8 mouse cellular contexts compared by ENCODE assay signal in genomic region chr6:29435940-29436451, GRCm38 (mm10). TPM values are rescaled to one million over a fixed set of nuclear protein-coding genes. Genes with fewer than 3 reads are reported as not detected.
A peak's percentile ranks its signal among the peaks of the same experiment; 100 is the strongest.
DNase-seq lines count a peak whose midpoint lies in the region; ATAC-seq lines count a peak whose summit lies in the region.

No protein-coding gene starts in this region.

- ATAC-seq in embryonic facial prominence, embryonic 14.5 days (ENCODE audit: low read depth), result peak; percentile 70
- peak; percentile 5; the same call in 1 of the 2 replicates for ATAC-seq in heart, embryonic 14.5 days (ENCODE audit: insufficient number of reproducible peaks, insufficient read depth, low FRiP score, low read depth)
- no peak for ATAC-seq in erythroid progenitor cell, adult 5-6 weeks (replicated peaks; ENCODE audit: low FRiP score, poor library complexity, severe bottlenecking)

- DNase-seq in layer of hippocampus, adult 9-11 months, result peak; percentile 80
- no peak for DNase-seq in layer of hippocampus, postnatal 36 days
- peak; percentile 94 for DNase-seq in embryonic facial prominence, embryonic 14.5 days (ENCODE audit: low spot score)
- DNase-seq in mesoderm, embryonic 11.5 days (ENCODE audit: low read depth, low spot score), result peak; percentile 65
- DNase-seq in spleen, postnatal 14 days (ENCODE audit: low spot score in 2 of 2), result no peak
- no peak for DNase-seq in thymus, postnatal 14 days

- WGBS in embryonic facial prominence, embryonic 14.5 days, result 4% methylated on average over 5 of the region's 6 CpGs
- 0% methylated on average over 6 of the region's 6 CpGs for WGBS in heart, embryonic 14.5 days

- peaks cover 26% of the 10 kb centered on the region for H3K36me3 ChIP-seq in embryonic facial prominence, embryonic 14.5 days (ENCODE audit: control insufficient read depth, insufficient read depth, low read length)
- H3K36me3 ChIP-seq in heart, embryonic 14.5 days (ENCODE audit: control insufficient read depth, insufficient read depth, low read length), result peaks cover 44% of the 10 kb centered on the region

- H3K27ac ChIP-seq in embryonic facial prominence, embryonic 14.5 days (replicated peaks; ENCODE audit: low read depth, low read length), result peak overlapping the region; percentile 91
- H3K27ac ChIP-seq in heart, embryonic 14.5 days (replicated peaks in 1 of 2; ENCODE audit: control insufficient read depth in 1 of 2, insufficient read depth in 1 of 2, low read depth in 2 of 2, low read length in 2 of 2), result peak overlapping the region; percentile 93 to 99

- H3K4me3 ChIP-seq in embryonic facial prominence, embryonic 14.5 days (ENCODE audit: low read depth, low read length), result peak overlapping the region; percentile 71
- H3K4me3 ChIP-seq in heart, embryonic 14.5 days (ENCODE audit: control insufficient read depth in 1 of 2, insufficient read depth in 1 of 2, low read depth in 1 of 2, low read length in 2 of 2), result peak overlapping the region; percentile 71 to 75

- peak overlapping the region; percentile 84 for H3K4me2 ChIP-seq in embryonic facial prominence, embryonic 14.5 days (ENCODE audit: low read depth, low read length)
- H3K4me2 ChIP-seq in heart, embryonic 14.5 days (ENCODE audit: low read length), result peak overlapping the region; percentile 81

- peaks cover 34% of the 10 kb centered on the region for H3K4me1 ChIP-seq in embryonic facial prominence, embryonic 14.5 days (ENCODE audit: control insufficient read depth, insufficient read depth, low read length)
- H3K4me1 ChIP-seq in heart, embryonic 14.5 days (ENCODE audit: control insufficient read depth in 2 of 2, insufficient read depth in 2 of 2, low read length in 2 of 2), result peaks cover 27 to 37% of the 10 kb centered on the region in 2 experiments

- H3K9ac ChIP-seq in embryonic facial prominence, embryonic 14.5 days (ENCODE audit: low read depth, low read length), result peak overlapping the region; percentile 83
- H3K9ac ChIP-seq in heart, embryonic 14.5 days (ENCODE audit: low read length), result peak overlapping the region; percentile 97

- H3K9me3 ChIP-seq in embryonic facial prominence, embryonic 14.5 days (ENCODE audit: control insufficient read depth, low read length), result no peaks in the 10 kb centered on the region
- H3K9me3 ChIP-seq in heart, embryonic 14.5 days (ENCODE audit: control insufficient read depth, low read length), result no peaks in the 10 kb centered on the region

- peaks cover 14% of the 10 kb centered on the region for H3K27me3 ChIP-seq in embryonic facial prominence, embryonic 14.5 days (replicated peaks; ENCODE audit: control insufficient read depth, insufficient read depth, low read length)
- no peaks in the 10 kb centered on the region for H3K27me3 ChIP-seq in heart, embryonic 14.5 days (ENCODE audit: control insufficient read depth, insufficient read depth, low read length)

RNA-seq across cellular contexts. Expression of gene Flnc, which starts 2.9 kb away (rescaled TPM):
- 1 to 10 TPM; 1.1 to 1.2 TPM for total RNA-seq in layer of hippocampus, postnatal 36 days (2021)
- 39.2 and 39.7 TPM in 2 replicates for polyA plus RNA-seq in embryonic facial prominence, embryonic 14.5 days (2014; fragmentation: Nextera tagmentation; extraction: Ambion mirVana)
- polyA plus RNA-seq in heart, embryonic 14.5 days (2014; fragmentation: Nextera tagmentation; extraction: Ambion mirVana), result 36.8 and 47.7 TPM in 2 replicates
- total RNA-seq in erythroid progenitor cell, adult 5-6 weeks (2015; ENCODE audit: low replicate concordance), result not detected in 2 replicates
- not detected in 2 replicates for total RNA-seq in erythroid progenitor cell, adult 5-6 weeks (2017; ENCODE audit: low replicate concordance)

RNA-seq across cellular contexts. Expression of gene Atp6v1f, which starts 31.5 kb away (rescaled TPM):
- total RNA-seq in layer of hippocampus, postnatal 36 days (2021), result 100 to 1,000 TPM; 242 to 264 TPM
- 213 and 215 TPM in 2 replicates for polyA plus RNA-seq in embryonic facial prominence, embryonic 14.5 days (2014; fragmentation: Nextera tagmentation; extraction: Ambion mirVana)
- 208 and 250 TPM in 2 replicates for polyA plus RNA-seq in heart, embryonic 14.5 days (2014; fragmentation: Nextera tagmentation; extraction: Ambion mirVana)
- 66.7 and 71.7 TPM in 2 replicates for total RNA-seq in erythroid progenitor cell, adult 5-6 weeks (2015; ENCODE audit: low replicate concordance)
- 24.1 and 45.5 TPM in 2 replicates for total RNA-seq in erythroid progenitor cell, adult 5-6 weeks (2017; ENCODE audit: low replicate concordance)

RNA-seq across cellular contexts. Expression of gene Atp6v1fnb, which starts 35.2 kb away (rescaled TPM):
- 1 to 10 TPM; 1.2 to 2.0 TPM for total RNA-seq in layer of hippocampus, postnatal 36 days (2021)
- polyA plus RNA-seq in embryonic facial prominence, embryonic 14.5 days (2014; fragmentation: Nextera tagmentation; extraction: Ambion mirVana), result not detected in 2 replicates
- not detected in 2 replicates for polyA plus RNA-seq in heart, embryonic 14.5 days (2014; fragmentation: Nextera tagmentation; extraction: Ambion mirVana)
- total RNA-seq in erythroid progenitor cell, adult 5-6 weeks (2015; ENCODE audit: low replicate concordance), result not detected in 2 replicates
- total RNA-seq in erythroid progenitor cell, adult 5-6 weeks (2017; ENCODE audit: low replicate concordance), result 0.64 TPM in 1 of 2 replicates, not detected in the other

RNA-seq across cellular contexts. Expression of gene Ccdc136, which starts 39.9 kb away (rescaled TPM):
- total RNA-seq in layer of hippocampus, postnatal 36 days (2021), result 10 to 100 TPM; 62.7 to 64.8 TPM
- 19.5 and 21.3 TPM in 2 replicates for polyA plus RNA-seq in embryonic facial prominence, embryonic 14.5 days (2014; fragmentation: Nextera tagmentation; extraction: Ambion mirVana)
- polyA plus RNA-seq in heart, embryonic 14.5 days (2014; fragmentation: Nextera tagmentation; extraction: Ambion mirVana), result 28.3 and 30.8 TPM in 2 replicates
- total RNA-seq in erythroid progenitor cell, adult 5-6 weeks (2015; ENCODE audit: low replicate concordance), result not detected in 2 replicates
- total RNA-seq in erythroid progenitor cell, adult 5-6 weeks (2017; ENCODE audit: low replicate concordance), result not detected in 2 replicates

RNA-seq across cellular contexts. Expression of gene Opn1sw, which starts 47.7 kb away (rescaled TPM):
- total RNA-seq in layer of hippocampus, postnatal 36 days (2021), result not detected
- polyA plus RNA-seq in embryonic facial prominence, embryonic 14.5 days (2014; fragmentation: Nextera tagmentation; extraction: Ambion mirVana), result 0.96 and 1.3 TPM in 2 replicates
- 0.46 and 1.1 TPM in 2 replicates for polyA plus RNA-seq in heart, embryonic 14.5 days (2014; fragmentation: Nextera tagmentation; extraction: Ambion mirVana)
- total RNA-seq in erythroid progenitor cell, adult 5-6 weeks (2015; ENCODE audit: low replicate concordance), result not detected in 2 replicates
- not detected in 2 replicates for total RNA-seq in erythroid progenitor cell, adult 5-6 weeks (2017; ENCODE audit: low replicate concordance)

Comparison
In these comparisons a context has a peak if more than half of its experiments do, and no peak if none do; other contexts are left out.
1. DNase-seq: peak in layer of hippocampus, adult 9-11 months (single experiment), embryonic facial prominence, embryonic 14.5 days (single experiment) and mesoderm, embryonic 11.5 days (single experiment); none in layer of hippocampus, postnatal 36 days (0 of 2), spleen, postnatal 14 days (0 of 2) and thymus, postnatal 14 days (single experiment).